Mouse (Mus musculus): ENCODE measurements at regions not wholly inside any gene's neighbourhood (a gene's known extent, or its start where the extent isn't known, plus 50 kb on each side); places are given as distances from the start of the nearest gene placed in this dataset.
A peak's percentile ranks its signal among the peaks of the same experiment; 100 is the strongest.

DNA sequence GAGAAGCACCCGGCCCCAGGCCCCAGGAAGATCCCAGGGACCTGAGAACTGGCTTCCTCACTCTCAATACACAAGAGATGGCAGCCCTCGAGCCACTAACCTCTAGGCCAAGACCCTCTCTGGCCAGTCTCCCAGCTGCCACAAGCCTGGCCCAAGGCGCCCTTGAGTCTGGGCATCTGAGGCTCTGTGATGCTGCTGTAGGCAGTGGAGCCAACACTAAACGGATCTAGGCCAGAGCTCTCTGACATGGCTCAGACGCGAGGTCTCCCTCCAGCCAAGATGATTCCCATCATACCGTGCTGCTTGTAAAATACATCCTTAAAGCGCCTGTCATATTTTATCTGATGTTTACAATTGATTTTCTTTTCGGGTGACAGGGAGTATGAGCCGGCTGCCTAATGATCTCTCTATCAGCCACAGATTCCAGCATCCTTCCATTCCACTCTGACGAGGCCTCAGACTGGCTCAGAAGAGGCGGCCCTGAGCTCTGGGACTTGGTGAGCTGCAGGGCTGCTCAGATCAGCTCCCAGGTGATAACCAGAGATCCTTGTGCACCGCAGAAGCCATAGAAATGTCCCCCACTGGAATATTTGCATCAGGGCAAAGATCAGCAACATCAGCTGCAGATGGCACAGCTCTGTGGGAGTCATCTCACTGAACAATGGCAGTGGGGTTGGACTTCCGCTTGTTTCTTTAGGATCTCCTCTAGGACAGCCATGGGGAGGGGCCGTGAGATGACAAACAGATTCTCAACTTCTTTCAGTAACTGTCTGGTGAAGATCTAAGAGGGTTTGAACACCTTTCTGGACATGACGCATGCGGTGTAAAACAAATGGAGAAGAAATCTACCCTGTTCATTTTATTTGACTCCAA lies 60.1 kb upstream of the Zfp423 start:
- WGBS = 60% methylated on average over 17 of the region's 17 CpGs
- DNase-seq (ENCODE audit: low spot score) (no peak), ATAC-seq (ENCODE audit: low FRiP score) (0 out of 2 replicates have a peak, but pooled peaks have one; percentile 23)
- H3K9me3 ChIP-seq (ENCODE audit: low read length) = 0 out of 2 replicates have a peak, but pooled peaks cover 3% of the 10 kb centered on the region
- H3K36me3 ChIP-seq (ENCODE audit: insufficient read depth, low read length) = no peaks in the 10 kb centered on the region
- no peaks in the 10 kb centered on the region for H3K27me3 ChIP-seq (ENCODE audit: insufficient read depth, low read length)
- no peak overlapping the region for H3K27ac ChIP-seq (ENCODE audit: low read depth, low read length)
- H3K4me2 ChIP-seq (ENCODE audit: low read depth, low read length, poor library complexity, severe bottlenecking) = no peak overlapping the region
- H3K4me1 ChIP-seq (ENCODE audit: insufficient read depth, low read length) = no peaks in the 10 kb centered on the region
- H3K4me3 ChIP-seq (ENCODE audit: low read depth, low read length) = no peak overlapping the region
- no peak for TF ChIP-seq CTCF (IDR thresholded peaks at IDR 0.05)
- H3K9ac ChIP-seq (replicated peaks; ENCODE audit: low read length, poor library complexity, severe bottlenecking) = no peak overlapping the region

DNA sequence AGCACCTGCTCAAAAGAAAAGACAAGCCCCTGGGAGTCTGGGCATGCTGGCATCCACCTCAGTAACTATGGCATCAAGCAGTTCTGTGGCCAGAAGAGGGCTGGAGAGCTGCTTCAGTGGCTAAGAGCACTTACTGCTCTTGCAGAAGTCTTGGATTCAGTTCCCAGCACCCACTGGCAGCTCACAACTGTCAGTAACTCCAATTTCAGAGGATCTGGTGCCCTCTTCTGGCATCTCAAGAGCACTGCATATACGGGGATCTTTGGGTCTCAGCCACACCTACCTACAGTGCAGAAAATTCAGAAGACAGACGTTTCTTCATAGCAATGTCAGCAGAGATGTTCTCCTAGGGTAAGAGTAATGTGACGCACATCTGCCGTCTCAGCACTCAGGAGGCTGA lies 59.1 kb upstream of the Zfp423 start:
- ATAC-seq (ENCODE audit: low FRiP score) (no peak), DNase-seq (ENCODE audit: low spot score) (no peak)
- no peak; the same call in 1 of the 2 replicates for TF ChIP-seq CTCF (IDR thresholded peaks at IDR 0.05)
- no peaks in the 10 kb centered on the region for H3K27me3 ChIP-seq (ENCODE audit: insufficient read depth, low read length)
- no peaks in the 10 kb centered on the region for H3K36me3 ChIP-seq (ENCODE audit: insufficient read depth, low read length)
- WGBS = 99% methylated on average over 4 of the region's 4 CpGs
- H3K4me2 ChIP-seq (ENCODE audit: low read depth, low read length, poor library complexity, severe bottlenecking) = no peak overlapping the region
- H3K4me1 ChIP-seq (ENCODE audit: insufficient read depth, low read length) = no peaks in the 10 kb centered on the region
- no peak overlapping the region for H3K27ac ChIP-seq (ENCODE audit: low read depth, low read length)
- no peak overlapping the region for H3K9ac ChIP-seq (replicated peaks; ENCODE audit: low read length, poor library complexity, severe bottlenecking)
- 0 out of 2 replicates have a peak, but pooled peaks cover 3% of the 10 kb centered on the region for H3K9me3 ChIP-seq (ENCODE audit: low read length)
- no peak overlapping the region for H3K4me3 ChIP-seq (ENCODE audit: low read depth, low read length)

GRCm38 (mm10) chr8:88012177-88012825 lies 52.9 kb upstream of the Zfp423 start:
- TF ChIP-seq CTCF (IDR thresholded peaks at IDR 0.05) = no peak
- Histone ChIP-seq H3K36me3 (ENCODE audit: insufficient read depth, low read length) (no peaks in the 10 kb centered on the region), H3K4me3 (ENCODE audit: low read depth, low read length) (no peak overlapping the region), H3K4me1 (ENCODE audit: insufficient read depth, low read length) (no peaks in the 10 kb centered on the region), H3K9ac (replicated peaks; ENCODE audit: low read length, poor library complexity, severe bottlenecking) (no peak overlapping the region), H3K9me3 (ENCODE audit: low read length) (no peaks in the 10 kb centered on the region), H3K27ac (ENCODE audit: low read depth, low read length) (peak overlapping the region; percentile 55), H3K4me2 (ENCODE audit: low read depth, low read length, poor library complexity, severe bottlenecking) (no peak overlapping the region), H3K27me3 (ENCODE audit: insufficient read depth, low read length) (no peaks in the 10 kb centered on the region)
- ATAC-seq (ENCODE audit: low FRiP score) (peak; percentile 80), DNase-seq (ENCODE audit: low spot score) (peak; percentile 12)
- WGBS = 31% methylated on average over 15 of the region's 15 CpGs

DNA sequence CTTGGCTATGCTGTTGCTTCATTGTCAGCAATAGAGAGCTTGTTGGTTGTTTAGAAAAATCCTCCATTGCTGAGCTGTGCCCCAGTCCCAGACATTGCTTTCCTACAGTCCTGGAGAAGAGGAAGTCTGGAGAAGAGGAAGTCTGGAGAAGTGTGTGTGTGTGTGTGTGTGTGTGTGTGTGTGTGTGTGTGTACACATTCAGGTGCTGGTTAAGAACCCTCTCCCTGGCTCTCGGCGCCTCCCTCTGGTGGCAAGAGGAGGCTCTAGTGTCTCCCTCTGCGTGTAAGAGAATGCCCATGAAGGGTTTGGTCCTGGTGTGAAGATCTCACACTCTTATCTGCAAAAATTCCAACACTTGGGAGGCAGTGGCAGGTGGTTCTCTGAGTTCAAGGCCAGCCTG lies 51.2 kb upstream of the Zfp423 start:
- no peak overlapping the region for H3K9ac ChIP-seq (replicated peaks; ENCODE audit: low read length, poor library complexity, severe bottlenecking)
- peak; percentile 62 for TF ChIP-seq CTCF (IDR thresholded peaks at IDR 0.05)
- H3K4me1 ChIP-seq (ENCODE audit: insufficient read depth, low read length) = no peaks in the 10 kb centered on the region
- H3K27ac ChIP-seq (ENCODE audit: low read depth, low read length) = no peak overlapping the region
- no peaks in the 10 kb centered on the region for H3K9me3 ChIP-seq (ENCODE audit: low read length)
- no peaks in the 10 kb centered on the region for H3K36me3 ChIP-seq (ENCODE audit: insufficient read depth, low read length)
- no peak overlapping the region for H3K4me2 ChIP-seq (ENCODE audit: low read depth, low read length, poor library complexity, severe bottlenecking)
- ATAC-seq (ENCODE audit: low FRiP score) (no peak), DNase-seq (ENCODE audit: low spot score) (peak; percentile 15)
- 55% methylated on average over 3 of the region's 3 CpGs for WGBS
- no peak overlapping the region for H3K4me3 ChIP-seq (ENCODE audit: low read depth, low read length)
- no peaks in the 10 kb centered on the region for H3K27me3 ChIP-seq (ENCODE audit: insufficient read depth, low read length)

DNA sequence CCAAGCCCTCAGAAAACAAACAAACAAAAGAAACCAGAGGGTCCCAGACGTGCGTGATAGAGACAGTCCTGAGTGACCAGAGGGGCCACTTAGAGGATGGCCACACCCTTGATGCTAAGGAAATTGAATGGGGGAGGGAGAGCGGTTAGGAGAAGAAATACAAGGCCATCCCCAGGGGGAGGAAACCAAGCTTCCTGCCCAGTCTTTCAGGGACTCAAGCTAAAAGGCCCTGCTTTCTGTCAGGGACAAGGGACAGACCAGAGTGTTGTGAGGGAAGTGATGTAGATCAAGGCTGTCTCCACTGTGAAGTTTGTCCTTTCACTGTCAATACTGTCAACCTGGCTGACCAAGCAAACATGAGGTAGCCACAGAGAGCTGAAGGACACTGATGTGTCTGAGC lies 50.5 kb upstream of the Zfp423 start:
- no peak overlapping the region for H3K27ac ChIP-seq (ENCODE audit: low read depth, low read length)
- H3K4me2 ChIP-seq (ENCODE audit: low read depth, low read length, poor library complexity, severe bottlenecking) = no peak overlapping the region
- H3K9ac ChIP-seq (replicated peaks; ENCODE audit: low read length, poor library complexity, severe bottlenecking) = no peak overlapping the region
- no peak overlapping the region for H3K4me3 ChIP-seq (ENCODE audit: low read depth, low read length)
- H3K9me3 ChIP-seq (ENCODE audit: low read length) = no peaks in the 10 kb centered on the region
- ATAC-seq (ENCODE audit: low FRiP score) = no peak
- TF ChIP-seq CTCF (IDR thresholded peaks at IDR 0.05) = no peak
- no peak for DNase-seq (ENCODE audit: low spot score)
- no peaks in the 10 kb centered on the region for H3K4me1 ChIP-seq (ENCODE audit: insufficient read depth, low read length)
- no peaks in the 10 kb centered on the region for H3K36me3 ChIP-seq (ENCODE audit: insufficient read depth, low read length)
- 63% methylated on average over 3 of the region's 3 CpGs for WGBS
- H3K27me3 ChIP-seq (ENCODE audit: insufficient read depth, low read length) = no peaks in the 10 kb centered on the region
